Mouse (Mus musculus): ENCODE results near the gene Smtn.

Gene Smtn

GRCm38 (mm10) chr11:3527766-3528165 lies 12.6 kb downstream of the Smtn start:
- DNase-seq (ENCODE audit: inconsistent ontology term), result no peak

GRCm38 (mm10) chr11:3526979-3527738 lies 13.3 kb downstream of the Smtn start:
- no peak for DNase-seq (ENCODE audit: inconsistent ontology term)

GRCm38 (mm10) chr11:3526207-3526606 lies 14.2 kb downstream of the Smtn start:
- no peak for DNase-seq (ENCODE audit: inconsistent ontology term)

GRCm38 (mm10) chr11:3525560-3525959 lies 14.9 kb downstream of the Smtn start:
- DNase-seq (ENCODE audit: inconsistent ontology term), result no peak

GRCm38 (mm10) chr11:3523840-3524582 lies 16.4 kb downstream of the Smtn start:
- no peak for DNase-seq (ENCODE audit: inconsistent ontology term)

- no peak for DNase-seq (ENCODE audit: inconsistent ontology term)
Measured at GRCm38 (mm10) chr11:3522285-3523000, 18.0 kb downstream of the Smtn start.

- DNase-seq (ENCODE audit: inconsistent ontology term), result no peak
Measured at GRCm38 (mm10) chr11:3521339-3522224, 18.8 kb downstream of the Smtn start.

GRCm38 (mm10) chr11:3520919-3521318 lies 19.5 kb downstream of the Smtn start:
- no peak for DNase-seq (ENCODE audit: inconsistent ontology term)

- no peak for DNase-seq (ENCODE audit: inconsistent ontology term)
Measured at GRCm38 (mm10) chr11:3519756-3520398, 20.5 kb downstream of the Smtn start.

- DNase-seq (ENCODE audit: inconsistent ontology term), result no peak
Measured at GRCm38 (mm10) chr11:3519051-3519726, 21.2 kb downstream of the Smtn start.

- DNase-seq (ENCODE audit: inconsistent ontology term), result no peak
Measured at GRCm38 (mm10) chr11:3517846-3518732, 22.3 kb downstream of the Smtn start.

- peak; percentile 41 for DNase-seq (ENCODE audit: inconsistent ontology term)
Measured at GRCm38 (mm10) chr11:3516859-3517845, 23.3 kb downstream of the Smtn start.

GRCm38 (mm10) chr11:3516121-3516520 lies 24.3 kb downstream of the Smtn start:
- DNase-seq (ENCODE audit: inconsistent ontology term), result no peak

GRCm38 (mm10) chr11:3515637-3516036 lies 24.8 kb downstream of the Smtn start:
- no peak for DNase-seq (ENCODE audit: inconsistent ontology term)

GRCm38 (mm10) chr11:3515216-3515615 lies 25.2 kb downstream of the Smtn start:
- peak; percentile 29 for DNase-seq (ENCODE audit: inconsistent ontology term)

- DNase-seq (ENCODE audit: inconsistent ontology term), result peak; percentile 87
Measured at GRCm38 (mm10) chr11:3514529-3515054, 25.8 kb downstream of the Smtn start, which contains the start of gene Selenom. Gene Selenom, plus strand, starts transcription at chr11:3514684.

- no peak for DNase-seq (ENCODE audit: inconsistent ontology term)
Measured at GRCm38 (mm10) chr11:3513291-3513690, 27.1 kb downstream of the Smtn start.

- DNase-seq (ENCODE audit: inconsistent ontology term), result no peak
Measured at GRCm38 (mm10) chr11:3510321-3510720, 30.1 kb downstream of the Smtn start.
